Mouse (Mus musculus) hindbrain, embryonic 14.5 days (tissue): ENCODE data around the gene Trim9. TPM values are rescaled to one million over a fixed set of nuclear protein-coding genes. Genes with fewer than 3 reads are reported as not detected.

ENCODE experiments used
- ATAC-seq: fragments of 200-750 bp; cut with Nextera tagmentation; 2 replicates; pipeline ENCODE4 v1.8.0; 2017; ENCODE audit warnings: moderate number of reproducible peaks, mild to moderate bottlenecking, moderate TSS enrichment, moderate library complexity; ENCODE audit not compliant: low FRiP score
- DNase-seq: peaks from one replicate; pipeline ENCODE4 v3.0.0-alpha.2; 2015; ENCODE audit warnings: low spot score
- H3K27ac ChIP-seq: fragments of 300-500 bp; sonication (generic); 2 replicates; pipeline ENCODE4 v1.5.1; 2014; ENCODE audit warnings: mild to moderate bottlenecking, moderate library complexity
- H3K27me3 ChIP-seq: fragments of 300-500 bp; sonication (generic); 2 replicates; pipeline ENCODE4 v1.6.1; 2014; ENCODE audit warnings: mild to moderate bottlenecking, low read length, mixed read lengths; ENCODE audit not compliant: control insufficient read depth, insufficient read depth
- H3K36me3 ChIP-seq: fragments of 300-500 bp; sonication (generic); replicated peaks from 2 replicates; pipeline ENCODE4 v1.6.1; 2014; ENCODE audit not compliant: control insufficient read depth, insufficient read depth
- H3K4me1 ChIP-seq: fragments of 300-500 bp; sonication (generic); replicated peaks from 2 replicates; pipeline ENCODE4 v1.6.1; 2014; ENCODE audit warnings: antibody characterized with exemption, low read length, mixed read lengths; ENCODE audit not compliant: control insufficient read depth, insufficient read depth
- H3K4me2 ChIP-seq: fragments of 300-500 bp; sonication (generic); replicated peaks from 2 replicates; pipeline ENCODE4 v1.6.1; 2014; ENCODE audit warnings: mild to moderate bottlenecking, moderate library complexity
- H3K4me3 ChIP-seq: fragments of 300-500 bp; sonication (generic); replicated peaks from 2 replicates; pipeline ENCODE4 v1.5.1; 2014; ENCODE audit warnings: mild to moderate bottlenecking, low read length
- H3K9ac ChIP-seq: fragments of 300-500 bp; sonication (generic); 2 replicates; pipeline ENCODE4 v1.6.1; 2014
- H3K9me3 ChIP-seq: fragments of 300-500 bp; sonication (generic); 2 replicates; pipeline ENCODE4 v1.6.1; 2016; ENCODE audit warnings: low read length; ENCODE audit not compliant: control insufficient read depth
- WGBS: fragments of 180-500 bp; shearing (Covaris S2); extraction: QIAGEN DNeasy Blood & Tissue Kit; methylation state at CpG from one replicate; pipeline ENCODE4 v1.1.7; 2014; 5-methylcytosine and 5-hydroxymethylcytosine counted together
- polyA plus RNA-seq: library from polyadenylated mRNA; unstranded; fragments of >200 nt; fragmentation: Nextera tagmentation; extraction: Ambion mirVana; gene quantifications from 2 replicates; pipeline ENCODE4 v1.2.1, GENCODE M21; 2014

The Trim9 gene
- polyA plus RNA-seq, 1 experiment from 2014 or later, result 77.8 TPM

GRCm38 (mm10) chr12:70212501-70212900, 134.9 kb downstream of the Trim9 start:
- no peak for ATAC-seq
- Histone ChIP-seq H3K27me3 (no peaks in the 10 kb centered on the region), H3K4me1 (no peaks in the 10 kb centered on the region), H3K27ac (no peak overlapping the region), H3K9me3 (no peaks in the 10 kb centered on the region), H3K4me2 (no peak overlapping the region), H3K36me3 (no peaks in the 10 kb centered on the region), H3K9ac (no peak overlapping the region), H3K4me3 (no peak overlapping the region)
- DNase-seq, result no peak
- WGBS, result 84% methylated on average over 4 of the region's 4 CpGs

- no peaks in the 10 kb centered on the region for H3K9me3 ChIP-seq
- DNase-seq (no peak), ATAC-seq (no peak)
- H3K4me3 ChIP-seq, result no peak overlapping the region
- no peaks in the 10 kb centered on the region for H3K36me3 ChIP-seq
- 72% methylated on average over 5 of the region's 5 CpGs for WGBS
- no peak overlapping the region for H3K4me2 ChIP-seq
- H3K27ac ChIP-seq, result no peak overlapping the region
- H3K9ac ChIP-seq, result no peak overlapping the region
- no peaks in the 10 kb centered on the region for H3K4me1 ChIP-seq
- H3K27me3 ChIP-seq, result no peaks in the 10 kb centered on the region
Measured at GRCm38 (mm10) chr12:70208214-70208613, 139.2 kb downstream of the Trim9 start.

GRCm38 (mm10) chr12:70204433-70204832, 143.0 kb downstream of the Trim9 start:
- H3K27me3 ChIP-seq, result no peaks in the 10 kb centered on the region
- no peak overlapping the region for H3K27ac ChIP-seq
- H3K36me3 ChIP-seq, result no peaks in the 10 kb centered on the region
- H3K4me3 ChIP-seq, result no peak overlapping the region
- no peaks in the 10 kb centered on the region for H3K4me1 ChIP-seq
- 80% methylated on average over 8 of the region's 8 CpGs for WGBS
- H3K9ac ChIP-seq, result no peak overlapping the region
- H3K9me3 ChIP-seq, result no peaks in the 10 kb centered on the region
- no peak overlapping the region for H3K4me2 ChIP-seq
- DNase-seq (no peak), ATAC-seq (no peak)

- H3K4me2 ChIP-seq, result no peak overlapping the region
Measured at GRCm38 (mm10) chr12:70201926-70202529, 145.4 kb downstream of the Trim9 start.

GRCm38 (mm10) chr12:70196341-70196740, 151.1 kb downstream of the Trim9 start:
- no peak for DNase-seq
- H3K4me3 ChIP-seq, result no peak overlapping the region
- H3K27me3 ChIP-seq, result no peaks in the 10 kb centered on the region
- no peak overlapping the region for H3K27ac ChIP-seq
- 77% methylated on average over 5 of the region's 5 CpGs for whole genome bisulfite sequencing
- H3K9ac ChIP-seq, result no peak overlapping the region
- ATAC-seq, result no peak
- no peaks in the 10 kb centered on the region for H3K9me3 ChIP-seq
- H3K4me2 ChIP-seq, result no peak overlapping the region
- no peaks in the 10 kb centered on the region for H3K4me1 ChIP-seq
- H3K36me3 ChIP-seq, result no peaks in the 10 kb centered on the region

More at GRCm38 (mm10) chr12:70201926-70202529, 145.4 kb downstream of the Trim9 start:
- ATAC-seq, result no peak
- no peaks in the 10 kb centered on the region for H3K9me3 ChIP-seq
- H3K27ac ChIP-seq, result no peak overlapping the region
- no peak for DNase-seq
- H3K27me3 ChIP-seq, result no peaks in the 10 kb centered on the region
- H3K9ac ChIP-seq, result no peak overlapping the region
- no peak overlapping the region for H3K4me3 ChIP-seq
- no peaks in the 10 kb centered on the region for H3K4me1 ChIP-seq
- WGBS, result 83% methylated on average over 5 of the region's 5 CpGs
- no peaks in the 10 kb centered on the region for H3K36me3 ChIP-seq

- Histone ChIP-seq H3K4me1 (no peaks in the 10 kb centered on the region), H3K4me3 (no peak overlapping the region), H3K4me2 (no peak overlapping the region)
Measured at GRCm38 (mm10) chr12:70195426-70195825, 152.0 kb downstream of the Trim9 start.

More at GRCm38 (mm10) chr12:70195426-70195825, 152.0 kb downstream of the Trim9 start:
- Histone ChIP-seq H3K27me3 (no peaks in the 10 kb centered on the region), H3K9me3 (no peaks in the 10 kb centered on the region), H3K27ac (no peak overlapping the region), H3K9ac (no peak overlapping the region), H3K36me3 (no peaks in the 10 kb centered on the region)
- WGBS, result 96% methylated on average over 6 of the region's 6 CpGs
- DNase-seq, result no peak
- ATAC-seq, result no peak

Other genes starting within 250 kb of the Trim9 start
- gene Nin, start 233.9 kb downstream of the Trim9 start, polyA plus RNA-seq, result 12.6 and 12.8 TPM in 2 replicates
- 0.23 TPM in 1 of 2 replicates, not detected in the other for gene Abhd12b, start 193.5 kb downstream of the Trim9 start, polyA plus RNA-seq
- gene Pygl, start 116.1 kb downstream of the Trim9 start, polyA plus RNA-seq, result 9.2 and 9.4 TPM in 2 replicates
- 108 and 117 TPM in 2 replicates for gene Tmx1, start 105.5 kb upstream of the Trim9 start, polyA plus RNA-seq